Mouse (Mus musculus) v-Abl transformed pro-B cells (cell line): ENCODE measurements around the gene Bid.
"Not testable (repeated sequence)": the region's sequence is repeated elsewhere in the genome, so short reads cannot be mapped to it uniquely, and the experiment has no call there.

Source experiments
- in situ Hi-C, 2 experiments: fragments of 400-800 bp; cut with MboI; formaldehyde crosslinking; loops; one replicate each; pipeline ENCODE4 v1.15.1; 2025; ENCODE audit not compliant: unreplicated experiment in 2 of 2

Bid gene

DNA sequence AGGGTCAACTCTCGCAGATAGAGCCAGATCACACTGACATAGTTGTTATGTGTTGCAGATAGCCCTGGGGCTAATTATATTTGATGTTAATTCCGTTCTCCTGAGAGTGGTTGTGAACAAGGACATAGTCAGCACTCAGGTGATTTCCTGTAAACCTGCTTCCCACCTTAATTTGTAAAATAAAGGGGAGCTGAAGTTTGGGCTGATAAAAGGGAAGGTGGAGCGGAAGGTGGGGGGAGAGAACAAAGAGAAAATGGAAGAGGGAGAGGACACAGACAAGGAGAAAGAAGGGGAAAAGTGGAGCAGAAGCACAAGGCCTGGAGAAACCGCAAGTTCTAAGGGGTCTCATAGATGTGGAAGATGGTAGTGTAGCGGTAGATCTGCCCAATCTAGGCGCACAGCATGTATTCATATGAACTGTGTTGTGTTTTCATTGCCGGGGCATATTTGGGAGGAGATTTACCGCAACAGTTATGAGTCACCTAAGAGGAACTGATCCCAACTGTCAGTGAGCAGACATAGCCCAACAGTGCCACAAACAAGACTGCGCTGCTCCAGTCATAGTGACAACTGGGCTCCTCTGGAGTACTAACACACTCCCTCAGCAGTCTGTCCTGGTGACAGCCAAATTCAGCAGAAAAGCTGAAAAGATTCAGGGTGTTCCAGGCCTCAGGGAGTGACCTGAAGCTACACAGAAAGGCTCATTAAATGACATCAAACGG is 8.6 kb downstream of the Bid start:
- in situ Hi-C loops: not testable (repeated sequence)

DNA sequence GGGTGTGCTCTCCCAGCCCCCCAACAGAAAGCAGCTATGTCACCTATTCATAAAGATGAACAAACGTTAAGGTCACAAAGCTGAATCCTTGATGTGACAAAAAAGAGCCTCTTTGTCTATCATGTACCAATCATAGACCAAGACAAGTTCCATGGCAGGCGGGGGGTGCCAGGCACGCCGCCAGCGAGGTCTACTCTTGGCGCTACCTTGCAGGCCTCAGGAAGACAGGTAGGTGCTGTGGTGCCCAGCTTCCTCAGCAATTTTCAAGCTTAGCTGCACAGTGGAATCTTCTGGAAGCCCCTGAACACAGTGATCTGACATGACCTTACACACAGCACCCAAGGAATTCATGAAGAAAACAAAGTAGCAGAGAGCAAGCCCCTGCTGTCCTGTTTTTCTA is 10.1 kb downstream of the Bid start:
- in situ Hi-C loops: no loop called here

DNA sequence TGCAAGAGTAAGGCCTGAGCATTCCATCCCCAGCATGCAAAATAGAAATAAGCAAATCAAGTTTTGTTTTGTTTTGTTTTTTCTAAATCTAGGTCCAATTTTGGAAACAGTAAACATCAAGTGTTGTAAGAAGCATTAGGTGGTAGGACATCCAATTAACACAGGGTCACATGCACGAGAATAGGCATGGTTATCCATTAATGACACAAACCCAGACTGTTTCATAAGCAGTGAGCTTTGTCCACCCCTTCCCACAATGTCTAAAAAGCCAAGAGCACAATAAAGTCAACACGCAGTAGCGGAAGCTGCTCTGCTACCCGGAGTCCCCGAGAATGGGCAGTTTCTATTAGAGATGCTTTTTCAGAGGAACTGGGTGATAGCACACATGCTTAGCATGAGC is 11.5 kb downstream of the Bid start:
- in situ Hi-C loops: no loop called here

DNA sequence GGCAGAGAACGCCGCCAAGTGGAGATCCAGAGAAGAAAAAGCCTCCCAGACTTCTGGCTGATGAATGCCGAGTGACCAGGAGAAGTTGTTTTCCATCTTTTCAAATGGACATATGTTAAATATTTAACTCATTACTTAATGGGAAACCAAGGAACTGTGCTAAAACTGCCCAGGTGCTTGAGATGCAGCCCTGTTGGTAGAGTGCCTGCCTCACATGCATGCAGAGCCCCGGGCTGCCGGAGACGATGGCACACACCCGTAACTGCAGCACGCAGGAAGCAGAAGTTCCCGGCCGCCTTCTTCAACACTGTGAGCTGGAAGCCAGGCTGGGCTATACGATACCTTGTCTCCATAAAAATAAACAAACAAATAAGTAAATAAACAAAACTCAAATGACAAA is 12.7 kb downstream of the Bid start:
- in situ Hi-C loops: loop anchor here in 1 of 2 experiments (5.0 kb wide), 2 partner anchors 53 to 273 kb away; no protein-coding TSS in a partner anchor

DNA sequence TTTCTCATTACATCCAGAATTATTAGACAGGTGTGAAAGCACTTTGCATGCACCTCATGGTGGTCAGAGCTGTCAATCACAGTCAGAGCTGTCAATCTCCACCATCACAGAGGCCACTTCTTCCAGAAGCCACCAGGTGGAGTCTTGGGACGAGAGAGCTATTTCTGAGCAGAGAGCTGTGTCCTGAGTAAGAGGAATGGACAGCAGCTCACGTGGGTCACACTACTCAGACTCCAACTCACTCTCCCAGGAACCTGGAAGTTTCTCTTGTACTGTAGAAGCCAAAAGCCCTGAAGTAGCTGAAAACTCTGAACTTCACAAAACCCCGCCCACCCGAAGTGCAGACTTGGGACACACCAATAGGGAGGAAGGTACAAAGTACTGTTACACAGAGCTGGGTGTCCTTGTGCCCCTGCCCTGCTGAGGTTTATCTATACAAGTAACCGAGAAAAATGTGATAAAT is 13.2 kb downstream of the Bid start:
- in situ Hi-C loops: loop anchor here in 1 of 2 experiments (5.0 kb wide), 2 partner anchors 54 to 274 kb away; no protein-coding TSS in a partner anchor

DNA sequence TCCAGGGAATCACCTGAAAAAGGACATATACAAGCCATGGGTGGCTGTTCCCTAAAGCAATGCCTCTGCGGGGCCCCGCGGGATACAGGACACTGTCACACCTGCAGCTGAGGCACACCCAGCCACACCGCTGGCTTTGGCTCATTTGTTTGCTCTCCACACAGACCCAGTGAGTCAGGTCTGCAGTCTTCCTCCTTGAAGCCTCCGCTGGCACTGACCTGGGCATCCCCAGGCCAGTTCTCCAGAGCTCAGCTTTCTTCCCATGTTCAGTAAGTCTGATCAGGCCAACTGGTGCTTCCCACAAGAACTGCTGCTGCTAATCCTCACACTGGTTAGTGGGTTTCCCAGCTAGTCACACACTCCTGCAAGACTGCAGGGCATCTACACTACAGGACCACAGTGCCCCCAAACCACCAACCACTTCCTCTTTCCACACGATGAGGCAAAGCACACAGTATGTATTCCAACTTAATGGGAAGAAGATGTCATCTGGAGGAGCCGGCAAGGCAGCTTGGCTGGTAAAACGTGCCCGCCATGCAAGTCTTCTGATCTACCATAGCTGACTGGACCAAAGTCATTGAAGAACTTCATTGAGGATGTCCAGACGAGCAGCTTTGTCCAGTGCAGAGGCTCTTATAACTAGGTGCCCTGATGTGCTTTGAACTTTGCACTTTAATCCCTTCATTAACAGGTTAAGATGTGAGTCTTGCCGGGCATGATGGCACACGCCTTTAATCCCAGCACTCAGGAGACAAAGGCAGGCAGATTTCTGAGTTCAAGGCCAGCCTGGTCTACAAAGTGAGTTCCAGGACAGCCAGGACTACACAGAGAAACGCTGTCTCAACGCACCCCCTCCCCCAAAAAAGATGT is 14.6 kb downstream of the Bid start:
- in situ Hi-C loops: loop anchor here in 1 of 2 experiments (5.0 kb wide), 2 partner anchors 55 to 275 kb away; no protein-coding TSS in a partner anchor

DNA sequence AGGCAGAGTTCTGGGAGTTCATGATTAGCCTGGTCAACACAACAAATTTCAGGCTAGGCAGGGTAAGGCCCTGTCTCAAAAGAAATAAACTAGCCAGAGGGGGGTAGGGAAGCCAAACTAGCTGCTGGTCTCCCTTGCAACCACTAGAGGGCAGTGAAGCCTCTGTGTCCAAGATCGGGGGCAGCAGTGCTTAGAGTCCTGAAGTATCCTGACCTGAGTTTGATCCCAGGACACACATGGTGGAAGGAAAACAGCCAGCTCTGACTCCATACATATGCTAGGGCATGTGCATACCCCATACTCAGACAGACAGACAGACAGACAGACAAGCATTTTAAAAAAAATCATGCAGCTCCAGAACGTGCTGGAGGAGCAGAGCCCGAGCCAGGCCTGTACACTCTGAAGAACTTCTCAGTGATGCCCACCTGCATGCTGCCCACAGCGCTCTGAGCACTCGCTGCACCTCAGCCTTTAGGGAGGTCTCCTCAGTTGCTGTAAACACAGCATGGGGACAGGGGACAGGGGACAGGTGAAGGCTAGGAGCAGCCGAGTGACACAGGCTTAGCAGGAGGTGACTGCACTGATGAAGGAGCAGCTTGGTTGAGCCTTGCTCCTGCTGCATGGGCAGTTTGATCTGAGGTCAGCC is 18.3 kb downstream of the Bid start:
- in situ Hi-C loops: loop anchor here in 1 of 2 experiments (5.0 kb wide), 1 partner anchor 279 kb away; no protein-coding TSS in a partner anchor

DNA sequence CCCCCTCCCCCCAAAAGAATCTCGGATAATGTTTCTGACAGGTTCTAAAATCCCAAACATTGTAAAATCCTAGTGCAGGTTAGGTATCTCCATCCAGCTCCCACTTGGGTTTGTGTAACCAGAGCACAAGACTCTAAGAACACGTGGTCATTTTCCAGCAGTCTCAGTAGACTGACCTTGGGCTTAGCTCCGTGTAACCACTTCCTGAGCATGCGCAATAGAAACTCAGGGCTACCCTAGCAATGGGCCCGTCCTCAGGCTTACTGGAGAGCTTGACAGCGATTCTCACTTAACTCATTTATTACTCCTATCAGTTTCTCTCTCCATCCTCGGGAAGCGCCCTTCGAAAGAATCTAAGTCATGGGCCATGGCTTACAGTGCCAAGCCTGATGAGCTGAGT is 22.1 kb downstream of the Bid start:
- in situ Hi-C loops: no loop called here

DNA sequence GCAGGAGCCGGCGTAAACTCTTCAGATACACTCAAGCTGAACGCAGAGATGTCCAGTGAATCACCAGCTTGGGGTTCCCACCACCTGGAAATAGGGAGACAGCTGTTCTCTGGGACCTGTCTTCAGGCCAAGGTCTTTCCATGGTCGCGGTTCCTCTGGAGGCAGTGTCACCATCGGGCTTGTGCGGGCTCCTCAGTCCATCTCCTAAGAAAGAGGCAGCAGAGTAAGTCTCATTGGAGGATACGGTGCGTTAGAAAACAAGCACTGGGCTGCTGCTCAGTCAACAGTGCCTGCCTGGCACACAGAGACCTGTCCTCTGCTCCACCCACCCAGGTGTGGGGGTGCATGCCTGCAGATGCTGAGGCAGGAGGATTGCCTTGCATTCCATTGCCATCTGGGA is 22.6 kb downstream of the Bid start:
- in situ Hi-C loops: no loop called here

DNA sequence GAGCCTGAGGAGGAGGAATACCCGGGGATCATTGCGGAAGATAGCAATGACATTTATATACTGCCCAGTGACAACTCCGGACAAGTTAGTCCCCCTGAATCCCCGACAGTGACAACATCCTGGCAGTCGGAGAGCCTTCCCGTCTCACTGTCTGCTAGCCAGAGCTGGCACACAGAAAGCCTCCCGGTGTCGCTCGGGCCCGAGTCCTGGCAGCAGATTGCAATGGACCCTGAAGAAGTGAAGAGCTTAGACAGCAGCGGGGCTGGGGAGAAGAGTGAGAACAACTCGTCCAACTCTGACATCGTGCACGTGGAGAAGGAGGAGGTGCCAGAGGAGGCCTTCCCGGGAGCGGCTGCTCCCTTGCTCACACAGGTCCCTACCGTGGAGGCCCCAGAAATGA is 30.0 kb downstream of the Bid start:
- in situ Hi-C loops: no loop called here

DNA sequence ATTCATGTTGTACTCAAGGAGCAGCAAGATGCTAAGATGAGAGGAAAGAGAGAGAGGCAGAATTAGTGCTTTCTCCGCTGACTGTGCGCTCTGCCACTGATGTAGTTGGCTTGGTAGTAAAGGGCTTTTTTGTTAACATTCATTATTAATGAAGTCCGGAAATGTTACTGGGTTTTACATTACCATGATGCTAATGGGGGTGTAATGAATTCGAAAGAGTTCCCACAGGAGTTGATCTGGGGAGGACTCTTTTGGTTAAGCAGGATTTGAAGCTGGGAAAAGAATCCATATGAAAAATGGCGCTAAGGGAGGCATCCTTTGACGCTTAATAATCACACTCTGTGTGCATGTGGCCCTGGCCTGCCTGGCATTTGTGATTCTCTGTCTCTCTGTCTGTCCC is 32.2 kb downstream of the Bid start:
- in situ Hi-C loops: no loop called here

DNA sequence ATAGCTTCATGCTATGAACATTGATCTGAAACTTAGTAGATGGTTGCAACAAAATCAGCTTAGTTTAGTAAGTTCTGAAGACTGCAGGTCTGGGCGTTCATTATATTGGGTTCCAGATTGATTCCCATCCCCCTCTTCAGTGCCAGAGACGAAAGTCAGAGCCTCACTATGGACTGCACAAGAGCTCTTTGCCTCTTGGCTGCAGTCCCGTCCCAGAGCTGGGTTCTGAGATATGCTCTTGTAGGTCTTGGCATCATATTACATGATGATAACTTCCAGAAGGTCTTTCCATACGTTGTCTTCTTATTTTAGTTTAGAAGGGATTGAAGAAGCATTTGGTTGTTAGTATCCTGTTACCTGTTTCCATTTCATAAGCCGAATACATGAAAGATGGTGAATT is 37.6 kb downstream of the Bid start:
- in situ Hi-C loops: no loop called here

DNA sequence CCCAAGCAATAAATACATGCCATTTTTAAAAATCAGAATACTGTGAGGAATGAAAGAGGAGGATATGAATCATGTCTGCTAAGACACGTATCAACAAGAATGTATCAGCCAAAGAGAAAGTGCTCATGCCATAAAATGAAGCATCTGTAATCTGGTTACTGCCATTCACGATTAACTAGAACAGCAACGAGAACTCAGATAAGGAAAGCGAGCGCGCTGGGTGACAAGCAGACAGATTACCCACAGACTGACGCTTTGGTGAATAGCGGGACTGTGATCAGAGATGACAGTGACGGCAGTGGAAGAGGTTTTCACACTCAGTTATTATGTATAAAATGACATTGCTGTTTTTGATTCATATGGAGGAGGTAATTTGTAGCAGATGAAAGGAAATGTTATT is 42.8 kb downstream of the Bid start:
- in situ Hi-C loops: no loop called here

DNA sequence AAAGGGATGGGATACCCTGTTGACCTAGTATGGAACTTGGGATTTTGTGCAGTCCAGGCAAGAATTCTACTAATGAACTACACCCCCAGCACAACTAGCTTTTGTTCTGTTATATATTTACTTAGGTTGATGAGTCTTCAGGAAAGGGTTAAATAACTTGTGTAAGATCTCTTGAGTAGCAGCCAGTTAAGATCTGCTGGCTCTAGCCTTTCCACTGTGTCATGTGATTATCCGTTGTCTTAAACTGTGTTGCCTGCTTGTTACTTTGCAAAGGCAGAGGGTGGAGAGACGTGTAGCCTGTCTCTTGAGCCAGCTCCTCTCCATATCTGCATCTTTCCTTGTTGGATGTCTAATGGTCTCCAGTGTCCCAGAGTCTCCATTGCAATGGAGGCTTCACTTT is 45.4 kb downstream of the Bid start:
- in situ Hi-C loops: no loop called here

DNA sequence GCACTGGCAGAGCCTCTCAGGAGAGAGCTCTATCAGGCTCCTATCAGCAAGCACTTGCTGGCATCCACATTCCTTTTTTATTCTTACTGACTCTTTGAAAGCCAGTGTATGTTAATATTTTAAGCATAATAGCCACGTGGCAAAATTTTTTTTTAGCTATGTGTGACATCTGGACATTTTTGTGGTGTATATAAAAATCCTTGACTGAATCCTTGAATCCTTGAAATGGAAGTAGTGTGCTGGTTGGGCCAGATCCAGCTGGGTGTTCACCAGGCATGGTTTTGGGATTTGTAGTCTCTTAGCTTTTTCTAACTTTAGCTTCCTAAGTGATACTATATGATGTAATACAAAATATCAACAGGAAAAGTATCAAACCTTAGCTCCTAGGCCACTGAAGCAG is 47.8 kb downstream of the Bid start:
- in situ Hi-C loops: no loop called here

DNA sequence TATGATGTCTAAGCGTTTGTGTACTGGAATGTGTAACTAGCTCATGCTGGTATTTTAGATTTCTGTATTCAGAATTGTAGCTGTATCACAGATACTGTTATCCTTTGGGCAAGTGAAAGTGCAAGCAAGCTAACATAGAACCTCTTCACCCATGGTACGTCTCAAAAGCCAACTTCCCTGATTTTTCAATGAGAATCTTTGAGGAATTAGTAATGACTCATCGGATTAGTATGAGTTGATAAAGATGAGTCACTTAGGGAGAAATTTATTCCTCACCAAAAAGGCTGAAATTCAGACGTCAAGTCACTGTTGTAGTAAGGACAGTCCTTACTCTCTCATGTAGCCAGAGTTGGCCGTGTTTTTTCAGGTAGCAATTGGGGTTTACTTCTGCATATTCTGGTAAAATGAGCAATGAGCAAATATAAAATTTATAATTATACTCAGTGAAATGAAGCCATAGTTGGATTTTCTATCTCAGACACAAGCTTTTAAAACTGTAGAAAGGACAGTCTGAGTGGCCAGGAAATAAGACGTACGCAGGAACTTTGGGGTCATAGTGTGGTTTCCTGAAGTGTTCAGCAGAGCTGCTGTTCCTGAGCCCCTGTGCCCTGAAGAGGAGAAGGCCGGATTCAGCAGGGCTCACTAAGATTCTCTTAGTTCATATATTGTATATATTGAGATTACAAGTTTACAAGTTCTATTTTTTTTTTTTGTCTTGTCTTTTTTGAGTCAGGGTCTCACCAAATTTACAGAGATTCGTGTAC is 50.4 kb downstream of the Bid start:
- in situ Hi-C loops: no loop called here

DNA sequence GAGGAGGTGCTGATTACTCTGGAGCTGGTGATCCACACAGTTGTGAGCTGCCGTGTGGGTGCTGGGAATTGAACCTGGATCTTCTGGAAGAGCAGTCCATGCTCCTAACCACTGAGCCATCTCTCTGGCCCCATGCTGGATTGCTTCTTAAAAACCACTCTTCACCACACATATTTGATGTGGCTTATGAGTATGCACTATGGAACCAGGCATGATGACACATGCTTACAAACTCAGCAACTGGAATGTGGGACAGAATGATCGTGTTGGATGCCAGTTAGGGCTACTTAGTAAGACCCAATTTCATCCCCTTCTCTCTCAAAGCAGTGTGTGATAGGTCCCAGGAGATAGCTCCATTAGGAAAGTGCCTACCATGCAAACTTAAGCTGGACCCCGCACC is 56.6 kb downstream of the Bid start:
- in situ Hi-C loops: no loop called here

DNA sequence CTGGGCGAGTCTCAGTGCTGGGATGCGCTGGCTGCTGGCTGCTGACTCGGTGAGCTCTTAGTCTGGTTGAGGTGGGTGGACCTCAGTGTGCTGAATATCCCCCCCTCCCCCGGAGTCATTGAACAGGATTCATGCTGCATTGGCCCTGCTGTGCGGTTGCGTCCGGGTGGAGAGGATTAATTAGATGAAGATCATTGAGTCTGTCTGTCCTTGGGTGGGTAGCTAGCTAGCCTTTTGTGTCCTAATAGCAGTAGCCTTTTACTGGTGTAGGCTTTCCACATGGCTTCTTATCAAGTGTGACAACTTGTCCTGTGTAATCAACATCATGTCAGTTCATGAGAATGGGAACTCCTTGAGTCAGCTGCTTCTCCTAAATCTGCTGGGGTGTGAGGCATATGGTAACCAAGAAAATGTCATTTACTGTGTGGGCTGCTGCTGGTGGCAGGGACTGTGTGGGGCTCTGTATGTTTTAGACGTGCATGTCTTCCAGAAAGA is 58.4 kb downstream of the Bid start:
- in situ Hi-C loops: no loop called here

DNA sequence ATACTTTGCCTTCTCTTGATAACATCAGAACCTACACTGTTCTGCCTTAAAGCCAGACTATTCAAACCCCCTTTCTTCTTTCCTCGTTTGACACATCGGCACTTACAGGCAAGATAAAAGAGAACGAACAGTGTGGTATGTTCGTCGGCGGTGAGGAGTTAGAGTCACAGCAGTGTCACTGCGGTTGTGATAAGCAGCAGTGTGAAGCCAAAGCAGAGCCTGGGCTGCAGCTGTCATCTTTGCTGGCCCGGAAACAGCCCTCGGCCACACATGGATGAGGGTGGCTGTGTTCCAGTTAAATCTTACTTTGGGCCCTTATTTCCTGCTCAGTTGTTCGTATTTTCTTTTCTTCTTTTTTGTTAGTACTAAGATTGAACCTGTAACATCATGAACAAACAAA is 62.2 kb downstream of the Bid start:
- in situ Hi-C loops: no loop called here

DNA sequence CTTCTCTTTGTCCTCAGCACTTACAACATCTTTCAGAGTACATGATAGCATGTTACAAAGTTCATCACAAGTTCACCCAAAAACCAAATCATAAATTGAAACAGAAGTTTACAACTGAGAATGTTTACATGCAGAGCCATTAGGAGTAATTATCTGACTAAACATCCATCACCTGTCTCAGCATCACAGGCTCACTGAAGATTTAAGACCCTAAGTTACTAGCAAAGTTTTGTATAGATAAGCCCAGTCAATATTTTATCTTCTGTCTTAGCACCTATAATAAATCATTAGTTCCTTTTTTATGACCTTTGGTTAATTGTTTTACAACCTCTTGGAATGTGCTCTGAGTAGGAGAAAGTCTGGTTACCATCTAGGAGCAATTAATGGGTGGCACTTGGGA is 65.9 kb downstream of the Bid start:
- in situ Hi-C loops: not testable (repeated sequence)
